Mouse (Mus musculus) forebrain, embryonic 12.5 days (tissue): Measurements from ENCODE around the gene Rnf39. TPM values are rescaled to one million over a fixed set of nuclear protein-coding genes. Genes with fewer than 3 reads are reported as not detected.

ENCODE experiments used
- ATAC-seq: fragments of 200-750 bp; cut with Nextera tagmentation; 2 replicates; pipeline ENCODE4 v1.8.0; 2017; ENCODE audit warnings: moderate TSS enrichment; ENCODE audit not compliant: low FRiP score
- H3K27ac ChIP-seq: fragments of 300-500 bp; sonication (generic); 2 replicates; pipeline ENCODE4 v1.5.1; 2016; ENCODE audit warnings: mild to moderate bottlenecking
- H3K27me3 ChIP-seq: fragments of 300-500 bp; sonication (generic); 2 replicates; pipeline ENCODE4 v1.6.1; 2016; ENCODE audit warnings: mild to moderate bottlenecking
- H3K36me3 ChIP-seq: fragments of 300-500 bp; sonication (generic); replicated peaks from 2 replicates; pipeline ENCODE4 v1.6.1; 2016; ENCODE audit warnings: mild to moderate bottlenecking
- H3K4me1 ChIP-seq: fragments of 300-500 bp; sonication (generic); 2 replicates; pipeline ENCODE4 v1.6.1; 2016
- H3K4me2 ChIP-seq: fragments of 300-500 bp; sonication (generic); 2 replicates; pipeline ENCODE4 v1.6.1; 2016; ENCODE audit warnings: mild to moderate bottlenecking, moderate library complexity
- H3K4me3 ChIP-seq: fragments of 300-500 bp; sonication (generic); replicated peaks from 2 replicates; pipeline ENCODE4 v1.5.1; 2016; ENCODE audit warnings: mild to moderate bottlenecking
- H3K9ac ChIP-seq: fragments of 300-500 bp; sonication (generic); 2 replicates; pipeline ENCODE4 v1.6.1; 2016; ENCODE audit warnings: mild to moderate bottlenecking
- H3K9me3 ChIP-seq: fragments of 300-500 bp; sonication (generic); 2 replicates; pipeline ENCODE4 v1.6.1; 2016
- WGBS: fragments of 180-500 bp; shearing (Covaris S2); methylation state at CpG from one replicate; pipeline ENCODE4 v1.1.7; 2016; 5-methylcytosine and 5-hydroxymethylcytosine counted together
- polyA plus RNA-seq: library from polyadenylated mRNA; unstranded; fragments of >200 nt; fragmentation: Nextera tagmentation; extraction: Ambion mirVana; gene quantifications from 2 replicates; pipeline ENCODE4 v1.2.1, GENCODE M21; 2016

The Rnf39 gene
- polyA plus RNA-seq, 1 experiment from 2014 or later, result 0.47 TPM

GRCm38 (mm10) chr17:36944121-36944775, 1.5 kb downstream of the Rnf39 start:
- Histone ChIP-seq H3K4me2 (no peak overlapping the region), H3K4me3 (no peak overlapping the region), H3K36me3 (peaks cover 6% of the 10 kb centered on the region), H3K9me3 (no peaks in the 10 kb centered on the region), H3K4me1 (peaks cover 29% of the 10 kb centered on the region), H3K9ac (no peak overlapping the region), H3K27me3 (peaks cover 73% of the 10 kb centered on the region), H3K27ac (no peak overlapping the region)
- 22% methylated on average over 9 of the region's 9 CpGs for WGBS
- ATAC-seq, result no peak

GRCm38 (mm10) chr17:36947051-36947819, 4.5 kb downstream of the Rnf39 start:
- Histone ChIP-seq H3K9me3 (no peaks in the 10 kb centered on the region), H3K4me2 (peak overlapping the region; percentile 92), H3K36me3 (peaks cover 12% of the 10 kb centered on the region), H3K4me3 (peak overlapping the region; percentile 54), H3K27me3 (peaks cover 50% of the 10 kb centered on the region), H3K27ac (peak overlapping the region; percentile 26; the same call in 1 of the 2 replicates), H3K9ac (peak overlapping the region; percentile 69), H3K4me1 (peaks cover 41% of the 10 kb centered on the region)
- WGBS, result under 1% methylated on average over 59 of the region's 62 CpGs
- ATAC-seq, result peak; percentile 59

- Histone ChIP-seq H3K9ac (no peak overlapping the region), H3K4me1 (peaks cover 32% of the 10 kb centered on the region), H3K36me3 (peaks cover 12% of the 10 kb centered on the region), H3K27me3 (peaks cover 40% of the 10 kb centered on the region), H3K9me3 (no peaks in the 10 kb centered on the region), H3K4me2 (no peak overlapping the region), H3K27ac (no peak overlapping the region), H3K4me3 (no peak overlapping the region)
- no peak for ATAC-seq
- WGBS, result 86% methylated on average over 1 of the region's 1 CpGs
Observed at GRCm38 (mm10) chr17:36948286-36948685, 5.6 kb downstream of the Rnf39 start.

GRCm38 (mm10) chr17:36949265-36949664, 6.5 kb downstream of the Rnf39 start:
- no peak for ATAC-seq
- no peak overlapping the region for H3K4me2 ChIP-seq
- H3K9ac ChIP-seq, result no peak overlapping the region
- peaks cover 30% of the 10 kb centered on the region for H3K27me3 ChIP-seq
- H3K9me3 ChIP-seq, result no peaks in the 10 kb centered on the region
- no peak overlapping the region for H3K4me3 ChIP-seq
- H3K4me1 ChIP-seq, result peaks cover 28% of the 10 kb centered on the region
- H3K36me3 ChIP-seq, result peaks cover 14% of the 10 kb centered on the region
- H3K27ac ChIP-seq, result no peak overlapping the region
- 96% methylated on average over 8 of the region's 8 CpGs for WGBS

- peak; percentile 96 for ATAC-seq
- peak within 1 kb of the TSS; percentile 80 for H3K27ac ChIP-seq
- H3K9me3 ChIP-seq, result no peaks in the 10 kb centered on the region
- peaks cover 15% of the 10 kb centered on the region for H3K36me3 ChIP-seq
- H3K27me3 ChIP-seq, result peaks cover 10% of the 10 kb centered on the region
- WGBS, result 3% methylated on average over 36 of the region's 36 CpGs
- H3K4me2 ChIP-seq, result peak within 1 kb of the TSS; percentile 76
- H3K9ac ChIP-seq, result peak within 1 kb of the TSS; percentile 78
- H3K4me3 ChIP-seq, result peak within 1 kb of the TSS; percentile 60
- H3K4me1 ChIP-seq, result peaks cover 25% of the 10 kb centered on the region
Observed at GRCm38 (mm10) chr17:36950981-36951947, 8.5 kb downstream of the Rnf39 start, which contains the start of gene Ppp1r11. Ppp1r11 (minus strand) TSS chr17:36951741.

GRCm38 (mm10) chr17:36952631-36953030, 9.9 kb downstream of the Rnf39 start:
- 98% methylated on average over 2 of the region's 2 CpGs for WGBS
- H3K27ac ChIP-seq, result no peak overlapping the region
- peaks cover 18% of the 10 kb centered on the region for H3K4me1 ChIP-seq
- peaks cover 4% of the 10 kb centered on the region; the same call in 1 of the 2 replicates for H3K27me3 ChIP-seq
- H3K4me2 ChIP-seq, result no peak overlapping the region
- no peak overlapping the region for H3K4me3 ChIP-seq
- H3K36me3 ChIP-seq, result peaks cover 15% of the 10 kb centered on the region
- no peaks in the 10 kb centered on the region for H3K9me3 ChIP-seq
- no peak overlapping the region for H3K9ac ChIP-seq
- ATAC-seq, result no peak

- peaks cover 15% of the 10 kb centered on the region for H3K36me3 ChIP-seq
- no peak overlapping the region for H3K4me3 ChIP-seq
- H3K27me3 ChIP-seq, result peaks cover 4% of the 10 kb centered on the region; the same call in 1 of the 2 replicates
- WGBS, result 96% methylated on average over 1 of the region's 1 CpGs
- H3K9me3 ChIP-seq, result no peaks in the 10 kb centered on the region
- no peak overlapping the region for H3K4me2 ChIP-seq
- no peak overlapping the region for H3K27ac ChIP-seq
- peaks cover 19% of the 10 kb centered on the region for H3K4me1 ChIP-seq
- H3K9ac ChIP-seq, result no peak overlapping the region
- no peak for ATAC-seq
Observed at GRCm38 (mm10) chr17:36953062-36953461, 10.3 kb downstream of the Rnf39 start.

GRCm38 (mm10) chr17:36957999-36958743, 15.5 kb downstream of the Rnf39 start, which contains the start of the genes Znrd1 and Znrd1as:
Znrd1 (minus strand) TSS chr17:36958559.
Znrd1as (plus strand) TSS chr17:36958592.
- Histone ChIP-seq H3K27ac (peak within 1 kb of the TSS; percentile 68), H3K4me1 (peaks cover 15% of the 10 kb centered on the region), H3K9me3 (no peaks in the 10 kb centered on the region), H3K36me3 (0 out of 2 replicates have a peak, but pooled peaks cover 3% of the 10 kb centered on the region), H3K4me3 (peak within 1 kb of the TSS; percentile 67), H3K27me3 (no peaks in the 10 kb centered on the region), H3K9ac (peak within 1 kb of the TSS; percentile 79), H3K4me2 (peak within 1 kb of the TSS; percentile 82)
- ATAC-seq, result peak; percentile 98
- under 1% methylated on average over 46 of the region's 46 CpGs for WGBS

- Histone ChIP-seq H3K4me1 (peaks cover 15% of the 10 kb centered on the region), H3K9ac (peak overlapping the region; percentile 79), H3K4me2 (peak overlapping the region; percentile 82), H3K36me3 (0 out of 2 replicates have a peak, but pooled peaks cover 3% of the 10 kb centered on the region), H3K9me3 (no peaks in the 10 kb centered on the region), H3K27ac (peak overlapping the region; percentile 36; the same call in 1 of the 2 replicates), H3K27me3 (no peaks in the 10 kb centered on the region), H3K4me3 (peak overlapping the region; percentile 67)
- 13% methylated on average over 12 of the region's 12 CpGs for WGBS
- ATAC-seq, result peak; percentile 14; the same call in 1 of the 2 replicates
Observed at GRCm38 (mm10) chr17:36958884-36959283, 16.2 kb downstream of the Rnf39 start.

GRCm38 (mm10) chr17:36961125-36961524, 18.4 kb downstream of the Rnf39 start:
- H3K4me2 ChIP-seq, result no peak overlapping the region
- no peak overlapping the region for H3K27ac ChIP-seq
- H3K27me3 ChIP-seq, result no peaks in the 10 kb centered on the region
- H3K36me3 ChIP-seq, result no peaks in the 10 kb centered on the region; the same call in 1 of the 2 replicates
- no peak overlapping the region for H3K4me3 ChIP-seq
- no peaks in the 10 kb centered on the region for H3K9me3 ChIP-seq
- peaks cover 15% of the 10 kb centered on the region for H3K4me1 ChIP-seq
- WGBS, result 84% methylated on average over 1 of the region's 1 CpGs
- no peak overlapping the region for H3K9ac ChIP-seq
- no peak for ATAC-seq

- no peaks in the 10 kb centered on the region for H3K27me3 ChIP-seq
- H3K4me1 ChIP-seq, result no peaks in the 10 kb centered on the region
- ATAC-seq, result no peak
- no peak overlapping the region for H3K4me2 ChIP-seq
- no peak overlapping the region for H3K4me3 ChIP-seq
- 81% methylated on average over 1 of the region's 1 CpGs for WGBS
- H3K9me3 ChIP-seq, result no peaks in the 10 kb centered on the region
- no peaks in the 10 kb centered on the region; the same call in 1 of the 2 replicates for H3K36me3 ChIP-seq
- no peak overlapping the region for H3K27ac ChIP-seq
- H3K9ac ChIP-seq, result no peak overlapping the region
Observed at GRCm38 (mm10) chr17:36966875-36967274, 24.2 kb downstream of the Rnf39 start.
